Mouse (Mus musculus) embryonic facial prominence, embryonic 11.5 days (tissue): ENCODE data around the gene Fbxo33. TPM values are rescaled to one million over a fixed set of nuclear protein-coding genes. Genes with fewer than 3 reads are reported as not detected.

Experiments used
- ATAC-seq: fragments of 200-750 bp; cut with Nextera tagmentation; replicated peaks from 2 replicates; pipeline ENCODE4 v1.8.0; 2017; ENCODE audit warnings: low read depth; ENCODE audit not compliant: insufficient number of reproducible peaks, low FRiP score, low TSS enrichment
- DNase-seq: peaks from one replicate; pipeline ENCODE4 v3.0.0-alpha.2; 2015; ENCODE audit warnings: low spot score
- H3K27ac ChIP-seq: fragments of 300-500 bp; sonication (generic); replicated peaks from 2 replicates; pipeline ENCODE4 v1.5.1; 2014; ENCODE audit warnings: mild to moderate bottlenecking, low read depth, low read length, control low read depth
- H3K27me3 ChIP-seq: fragments of 300-500 bp; sonication (generic); 2 replicates; pipeline ENCODE4 v1.6.1; 2014; ENCODE audit warnings: mild to moderate bottlenecking, low read length, moderate library complexity, mixed read lengths; ENCODE audit not compliant: control insufficient read depth, insufficient read depth
- H3K36me3 ChIP-seq: fragments of 300-500 bp; sonication (generic); replicated peaks from 2 replicates; pipeline ENCODE4 v1.6.1; 2014; ENCODE audit warnings: low read depth, mild to moderate bottlenecking, low read length, moderate library complexity, mixed read lengths; ENCODE audit not compliant: control insufficient read depth, insufficient read depth
- H3K4me1 ChIP-seq: fragments of 300-500 bp; sonication (generic); 2 replicates; pipeline ENCODE4 v1.6.1; 2014; ENCODE audit warnings: low read length, mixed read lengths; ENCODE audit not compliant: control insufficient read depth, insufficient read depth
- H3K4me2 ChIP-seq: fragments of 300-500 bp; sonication (generic); 2 replicates; pipeline ENCODE4 v1.6.1; 2014; ENCODE audit warnings: low read depth, mild to moderate bottlenecking, control low read depth, low read length, moderate library complexity
- H3K4me3 ChIP-seq: fragments of 300-500 bp; sonication (generic); 2 replicates; pipeline ENCODE4 v1.5.1; 2014; ENCODE audit warnings: low read depth, low read length, control low read depth
- H3K9ac ChIP-seq: fragments of 300-500 bp; sonication (generic); replicated peaks from 2 replicates; pipeline ENCODE4 v1.6.1; 2014; ENCODE audit warnings: mild to moderate bottlenecking, control low read depth, low read length
- H3K9me3 ChIP-seq: fragments of 300-500 bp; sonication (generic); replicated peaks from 2 replicates; pipeline ENCODE4 v1.6.1; 2016; ENCODE audit warnings: mild to moderate bottlenecking, low read length, inconsistent platforms, mixed read lengths; ENCODE audit not compliant: control insufficient read depth
- WGBS: fragments of 180-500 bp; shearing (Covaris S2); extraction: QIAGEN DNeasy Blood & Tissue Kit; methylation state at CpG from one replicate; pipeline ENCODE4 v1.1.7; 2014; 5-methylcytosine and 5-hydroxymethylcytosine counted together
- polyA plus RNA-seq: library from polyadenylated mRNA; unstranded; fragments of >200 nt; fragmentation: Nextera tagmentation; extraction: Ambion mirVana; gene quantifications from 2 replicates; pipeline ENCODE4 v1.2.1, GENCODE M21; 2014

The Fbxo33 gene
- polyA plus RNA-seq, 1 experiment from 2014 or later, result 9.6 TPM

- H3K36me3 ChIP-seq, result no peaks in the 10 kb centered on the region; the same call in 1 of the 2 replicates
- no peaks in the 10 kb centered on the region for H3K4me1 ChIP-seq
- ATAC-seq (no peak), DNase-seq (no peak)
- no peak overlapping the region for H3K27ac ChIP-seq
- no peak overlapping the region for H3K4me2 ChIP-seq
- 82% methylated on average over 9 of the region's 9 CpGs for WGBS
- no peaks in the 10 kb centered on the region for H3K9me3 ChIP-seq
- H3K4me3 ChIP-seq, result no peak overlapping the region
- H3K27me3 ChIP-seq, result no peaks in the 10 kb centered on the region
- H3K9ac ChIP-seq, result no peak overlapping the region
Measured at GRCm38 (mm10) chr12:59194341-59195003, 25.1 kb downstream of the Fbxo33 start.

GRCm38 (mm10) chr12:59193637-59194036 is 25.9 kb downstream of the Fbxo33 start:
- Histone ChIP-seq H3K4me1 (no peaks in the 10 kb centered on the region), H3K27ac (no peak overlapping the region), H3K36me3 (no peaks in the 10 kb centered on the region; the same call in 1 of the 2 replicates), H3K9ac (no peak overlapping the region), H3K27me3 (no peaks in the 10 kb centered on the region), H3K4me3 (no peak overlapping the region), H3K4me2 (no peak overlapping the region), H3K9me3 (no peaks in the 10 kb centered on the region)
- WGBS, result 79% methylated on average over 3 of the region's 3 CpGs
- no peak for DNase-seq
- no peak for ATAC-seq

GRCm38 (mm10) chr12:59188086-59188682 is 31.3 kb downstream of the Fbxo33 start:
- no peak for ATAC-seq
- 89% methylated on average over 12 of the region's 12 CpGs for WGBS
- H3K9me3 ChIP-seq, result no peaks in the 10 kb centered on the region

GRCm38 (mm10) chr12:59177814-59178213 is 41.7 kb downstream of the Fbxo33 start:
- peaks cover 8% of the 10 kb centered on the region for H3K36me3 ChIP-seq
- no peak for ATAC-seq
- H3K4me3 ChIP-seq, result no peak overlapping the region
- no peak overlapping the region for H3K4me2 ChIP-seq
- H3K27me3 ChIP-seq, result no peaks in the 10 kb centered on the region
- no peak overlapping the region for H3K9ac ChIP-seq
- no peaks in the 10 kb centered on the region for H3K9me3 ChIP-seq
- no peak overlapping the region for H3K27ac ChIP-seq
- no peaks in the 10 kb centered on the region for H3K4me1 ChIP-seq
- DNase-seq, result no peak
- WGBS, result 94% methylated on average over 3 of the region's 3 CpGs

More at GRCm38 (mm10) chr12:59188086-59188682, 31.3 kb downstream of the Fbxo33 start:
- H3K4me3 ChIP-seq, result no peak overlapping the region
- peaks cover 3% of the 10 kb centered on the region; the same call in 1 of the 2 replicates for H3K36me3 ChIP-seq
- no peak overlapping the region for H3K27ac ChIP-seq
- no peak overlapping the region for H3K4me2 ChIP-seq
- H3K27me3 ChIP-seq, result no peaks in the 10 kb centered on the region
- DNase-seq, result no peak
- no peaks in the 10 kb centered on the region for H3K4me1 ChIP-seq
- H3K9ac ChIP-seq, result no peak overlapping the region

GRCm38 (mm10) chr12:59169935-59170334 is 49.6 kb downstream of the Fbxo33 start:
- Histone ChIP-seq H3K4me2 (no peak overlapping the region), H3K36me3 (no peaks in the 10 kb centered on the region), H3K4me3 (no peak overlapping the region), H3K4me1 (no peaks in the 10 kb centered on the region), H3K27ac (no peak overlapping the region), H3K9ac (no peak overlapping the region), H3K9me3 (no peaks in the 10 kb centered on the region), H3K27me3 (no peaks in the 10 kb centered on the region)
- DNase-seq, result no peak
- 85% methylated on average over 4 of the region's 4 CpGs for WGBS
- ATAC-seq, result no peak

- no peak overlapping the region for H3K9ac ChIP-seq
- WGBS, result 91% methylated on average over 4 of the region's 4 CpGs
- DNase-seq (no peak), ATAC-seq (0 out of 2 replicates have a peak, but pooled peaks have one; percentile 34)
- peaks cover 3% of the 10 kb centered on the region; the same call in 1 of the 2 replicates for H3K36me3 ChIP-seq
- no peaks in the 10 kb centered on the region for H3K9me3 ChIP-seq
- no peak overlapping the region for H3K4me3 ChIP-seq
- H3K4me2 ChIP-seq, result no peak overlapping the region
- H3K4me1 ChIP-seq, result no peaks in the 10 kb centered on the region
- H3K27ac ChIP-seq, result no peak overlapping the region
- H3K27me3 ChIP-seq, result no peaks in the 10 kb centered on the region
Measured at GRCm38 (mm10) chr12:59166557-59166956, 53.0 kb downstream of the Fbxo33 start.

- H3K27me3 ChIP-seq, result no peaks in the 10 kb centered on the region
- DNase-seq (no peak), ATAC-seq (no peak)
- 94% methylated on average over 6 of the region's 6 CpGs for WGBS
- H3K9ac ChIP-seq, result no peak overlapping the region
- H3K4me2 ChIP-seq, result no peak overlapping the region
- no peak overlapping the region for H3K4me3 ChIP-seq
- H3K27ac ChIP-seq, result no peak overlapping the region
- H3K36me3 ChIP-seq, result peaks cover 3% of the 10 kb centered on the region; the same call in 1 of the 2 replicates
- H3K9me3 ChIP-seq, result no peaks in the 10 kb centered on the region
- H3K4me1 ChIP-seq, result no peaks in the 10 kb centered on the region
Measured at GRCm38 (mm10) chr12:59164522-59164921, 55.0 kb downstream of the Fbxo33 start.

GRCm38 (mm10) chr12:59162797-59163196 is 56.7 kb downstream of the Fbxo33 start:
- no peak for ATAC-seq
- H3K4me3 ChIP-seq, result no peak overlapping the region
- no peaks in the 10 kb centered on the region for H3K4me1 ChIP-seq
- H3K27ac ChIP-seq, result no peak overlapping the region
- WGBS, result 97% methylated on average over 2 of the region's 2 CpGs
- no peaks in the 10 kb centered on the region for H3K27me3 ChIP-seq
- no peak overlapping the region for H3K4me2 ChIP-seq
- H3K9ac ChIP-seq, result no peak overlapping the region
- no peaks in the 10 kb centered on the region for H3K9me3 ChIP-seq
- DNase-seq, result no peak
- peaks cover 3% of the 10 kb centered on the region; the same call in 1 of the 2 replicates for H3K36me3 ChIP-seq
